In genomic region chr11:59525237-59525636, GRCm38 (mm10) we compare ENCODE assay signal across 8 mouse cellular contexts. TPM values are rescaled to one million over a fixed set of nuclear protein-coding genes. Genes with fewer than 3 reads are reported as not detected.
DNase-seq lines count a peak whose midpoint lies in the region; ATAC-seq lines count a peak whose summit lies in the region.

No protein-coding gene starts in this region.

- WGBS in midbrain, embryonic 11.5 days = 16% methylated on average over 10 of the region's 10 CpGs
- whole genome bisulfite sequencing in midbrain, embryonic 15.5 days = 8% methylated on average over 10 of the region's 10 CpGs
- WGBS in liver, embryonic 13.5 days (ENCODE audit: insufficient replicate concordance) = 8% methylated on average over 10 of the region's 10 CpGs

- H3K27me3 ChIP-seq in midbrain, embryonic 11.5 days (ENCODE audit: control insufficient read depth, insufficient read depth, low read length) = no peaks in the 10 kb centered on the region
- no peaks in the 10 kb centered on the region for H3K27me3 ChIP-seq in midbrain, embryonic 15.5 days (replicated peaks)
- 0 out of 2 replicates have a peak, but pooled peaks cover 5% of the 10 kb centered on the region for H3K27me3 ChIP-seq in liver, embryonic 13.5 days

- no peaks in the 10 kb centered on the region for H3K36me3 ChIP-seq in midbrain, embryonic 11.5 days (ENCODE audit: control insufficient read depth, insufficient read depth, low read length)
- no peaks in the 10 kb centered on the region for H3K36me3 ChIP-seq in midbrain, embryonic 15.5 days (replicated peaks)
- no peaks in the 10 kb centered on the region for H3K36me3 ChIP-seq in liver, embryonic 13.5 days

- no peak overlapping the region for H3K4me2 ChIP-seq in midbrain, embryonic 11.5 days
- H3K4me2 ChIP-seq in midbrain, embryonic 15.5 days = no peak overlapping the region
- H3K4me2 ChIP-seq in liver, embryonic 13.5 days = no peak overlapping the region

- no peak overlapping the region for H3K27ac ChIP-seq in midbrain, embryonic 11.5 days (ENCODE audit: low read depth, low read length)
- no peak overlapping the region for H3K27ac ChIP-seq in midbrain, embryonic 15.5 days
- no peak overlapping the region for H3K27ac ChIP-seq in liver, embryonic 13.5 days

- no peaks in the 10 kb centered on the region for H3K4me1 ChIP-seq in midbrain, embryonic 11.5 days (ENCODE audit: control insufficient read depth, insufficient read depth, low read length)
- H3K4me1 ChIP-seq in midbrain, embryonic 15.5 days = no peaks in the 10 kb centered on the region
- H3K4me1 ChIP-seq in liver, embryonic 13.5 days (replicated peaks) = no peaks in the 10 kb centered on the region; the same call in 1 of the 2 replicates

- no peak overlapping the region for H3K9ac ChIP-seq in midbrain, embryonic 11.5 days (ENCODE audit: low read length)
- no peak overlapping the region for H3K9ac ChIP-seq in midbrain, embryonic 15.5 days
- H3K9ac ChIP-seq in liver, embryonic 13.5 days = no peak overlapping the region

- peaks cover 3% of the 10 kb centered on the region; the same call in 1 of the 2 replicates for H3K9me3 ChIP-seq in midbrain, embryonic 11.5 days (ENCODE audit: control insufficient read depth, low read length)
- H3K9me3 ChIP-seq in midbrain, embryonic 15.5 days = no peaks in the 10 kb centered on the region
- peaks cover 6% of the 10 kb centered on the region; the same call in 1 of the 2 replicates for H3K9me3 ChIP-seq in liver, embryonic 13.5 days (replicated peaks)

- ATAC-seq in midbrain, embryonic 11.5 days (ENCODE audit: low FRiP score) = no peak
- ATAC-seq in midbrain, embryonic 15.5 days (replicated peaks) = no peak
- ATAC-seq in cerebellum, adult (ENCODE audit: insufficient number of reproducible peaks, low FRiP score, low TSS enrichment) = peak; percentile 70; the same call in 1 of the 2 replicates
- ATAC-seq in liver, embryonic 13.5 days (ENCODE audit: low read depth) = no peak

- DNase-seq in midbrain, embryonic 11.5 days (ENCODE audit: low spot score, missing footprints) = peak; percentile 97
- peak; percentile 56 to 77 for DNase-seq in frontal cortex, postnatal 10 days (ENCODE audit: low spot score in 2 of 2)
- peak; percentile 87 for DNase-seq in kidney, adult 9 months
- peak; percentile 49 for DNase-seq in liver, embryonic 13.5 days
- DNase-seq in ovary, postnatal 14 days (ENCODE audit: low spot score) = peak; percentile 77
- peak; percentile 54 to 85 for DNase-seq in thymus, postnatal 10 days (ENCODE audit: low spot score in 2 of 2)

- H3K4me3 ChIP-seq in midbrain, embryonic 11.5 days (ENCODE audit: low read depth, low read length) = no peak overlapping the region
- no peak overlapping the region for H3K4me3 ChIP-seq in midbrain, embryonic 15.5 days
- H3K4me3 ChIP-seq in liver, embryonic 13.5 days (replicated peaks) = no peak overlapping the region

RNA-seq across cellular contexts. Expression of gene Zkscan17, which starts 1.3 kb away (rescaled TPM):
- 19.1 and 22.4 TPM in 2 replicates for polyA plus RNA-seq in midbrain, embryonic 11.5 days (2014; fragmentation: Nextera tagmentation; extraction: Ambion mirVana)
- 15.0 and 16.3 TPM in 2 replicates for polyA plus RNA-seq in midbrain, embryonic 15.5 days (2015; fragmentation: Nextera tagmentation; extraction: Ambion mirVana)
- polyA plus RNA-seq in liver, embryonic 13.5 days (2015; fragmentation: Nextera tagmentation; extraction: Ambion mirVana) = 4.6 and 5.6 TPM in 2 replicates

RNA-seq across cellular contexts. Expression of gene Nlrp3, which starts 16.1 kb away (rescaled TPM):
- polyA plus RNA-seq in midbrain, embryonic 11.5 days (2014; fragmentation: Nextera tagmentation; extraction: Ambion mirVana) = not detected in 2 replicates
- polyA plus RNA-seq in midbrain, embryonic 15.5 days (2015; fragmentation: Nextera tagmentation; extraction: Ambion mirVana) = 0.18 TPM in 1 of 2 replicates, not detected in the other
- 0.27 and 0.46 TPM in 2 replicates for polyA plus RNA-seq in liver, embryonic 13.5 days (2015; fragmentation: Nextera tagmentation; extraction: Ambion mirVana)

RNA-seq across cellular contexts. Expression of gene Olfr222, which starts 50.8 kb away (rescaled TPM):
- not detected in 2 replicates for polyA plus RNA-seq in midbrain, embryonic 11.5 days (2014; fragmentation: Nextera tagmentation; extraction: Ambion mirVana)
- not detected in 2 replicates for polyA plus RNA-seq in midbrain, embryonic 15.5 days (2015; fragmentation: Nextera tagmentation; extraction: Ambion mirVana)
- not detected in 2 replicates for polyA plus RNA-seq in liver, embryonic 13.5 days (2015; fragmentation: Nextera tagmentation; extraction: Ambion mirVana)

RNA-seq across cellular contexts. Expression of gene Zfp867, which starts 53.0 kb away (rescaled TPM):
- polyA plus RNA-seq in midbrain, embryonic 11.5 days (2014; fragmentation: Nextera tagmentation; extraction: Ambion mirVana) = 11.4 and 11.9 TPM in 2 replicates
- 13.8 and 15.4 TPM in 2 replicates for polyA plus RNA-seq in midbrain, embryonic 15.5 days (2015; fragmentation: Nextera tagmentation; extraction: Ambion mirVana)
- polyA plus RNA-seq in liver, embryonic 13.5 days (2015; fragmentation: Nextera tagmentation; extraction: Ambion mirVana) = 1.1 and 1.8 TPM in 2 replicates
